Mouse (Mus musculus) kidney, adult 2 months (tissue): Measurements from ENCODE around the gene Dnajb4.

ENCODE experiments used
- CTCF ChIP-seq: fragments of 200-500 bp; conservative IDR thresholded peaks from 2 replicates; pipeline ENCODE4 v1.5.1; 2011; ENCODE audit warnings: low read depth, mild to moderate bottlenecking, control low read depth, low read length, moderate library complexity, mixed read lengths; ENCODE audit not compliant: insufficient read depth, insufficient read length
- POLR2A ChIP-seq: fragments of 200-500 bp; IDR thresholded peaks from one replicate; pipeline ENCODE4 v1.6.1; 2011; ENCODE audit warnings: low read depth, low read length, control low read depth

GRCm38 (mm10) chr3:152156816-152157496 is 53.1 kb downstream of the Dnajb4 start:
- no peak for TF ChIP-seq CTCF
- no peak for TF ChIP-seq POLR2A
